Mouse (Mus musculus) myocyte (in vitro differentiated cells): ENCODE data around the gene Spint1.

ENCODE experiments used
- CEBPB ChIP-seq: IDR thresholded peaks from 2 replicates; pipeline ENCODE4 v1.6.1; 2011; ENCODE audit warnings: mild to moderate bottlenecking, moderate library complexity; ENCODE audit not compliant: poor library complexity, insufficient read depth, severe bottlenecking
- E2F4 ChIP-seq: IDR thresholded peaks from one replicate; pipeline ENCODE4 v1.6.1; 2011; ENCODE audit warnings: mild to moderate bottlenecking, control low read depth, moderate library complexity; ENCODE audit not compliant: insufficient read depth
- MAX ChIP-seq: IDR thresholded peaks from one replicate; pipeline ENCODE4 v1.6.1; 2011; ENCODE audit warnings: low read depth, mild to moderate bottlenecking, control low read depth
- MYOD1 ChIP-seq, 3 experiments: IDR thresholded peaks; one replicate each; pipeline ENCODE4 v1.6.1; 2011; ENCODE audit warnings: control low read depth in 2 of 3, low read depth in 2 of 3, mild to moderate bottlenecking in 2 of 3, moderate library complexity in 1 of 3; ENCODE audit not compliant: insufficient read length in 2 of 3, control insufficient read depth in 1 of 3
- POLR2A ChIP-seq: IDR thresholded peaks from one replicate; pipeline ENCODE4 v1.6.1; 2011; ENCODE audit warnings: low read depth, mild to moderate bottlenecking, control low read depth, moderate library complexity; ENCODE audit not compliant: insufficient read length
- POLR2AphosphoS2 ChIP-seq: IDR thresholded peaks from one replicate; pipeline ENCODE4 v1.6.1; 2011; ENCODE audit warnings: low read depth, control low read depth; ENCODE audit not compliant: insufficient read length
- REST ChIP-seq: IDR thresholded peaks from one replicate; pipeline ENCODE4 v1.6.1; 2011; ENCODE audit warnings: mild to moderate bottlenecking, control low read depth, moderate library complexity; ENCODE audit not compliant: insufficient read depth, insufficient read length
- SRF ChIP-seq: IDR thresholded peaks from one replicate; pipeline ENCODE4 v1.6.1; 2011; ENCODE audit warnings: low read depth; ENCODE audit not compliant: control insufficient read depth, insufficient read length
- TCF12 ChIP-seq: IDR thresholded peaks from one replicate; pipeline ENCODE4 v1.6.1; 2011; ENCODE audit warnings: mild to moderate bottlenecking, control low read depth; ENCODE audit not compliant: poor library complexity, insufficient read depth, severe bottlenecking
- TCF3 ChIP-seq: IDR thresholded peaks from one replicate; pipeline ENCODE4 v1.6.1; 2011; ENCODE audit warnings: low read depth, control low read depth; ENCODE audit not compliant: insufficient read length
- USF1 ChIP-seq: IDR thresholded peaks from one replicate; pipeline ENCODE4 v1.6.1; 2011; ENCODE audit warnings: low read depth, mild to moderate bottlenecking, control low read depth, moderate library complexity

DNA sequence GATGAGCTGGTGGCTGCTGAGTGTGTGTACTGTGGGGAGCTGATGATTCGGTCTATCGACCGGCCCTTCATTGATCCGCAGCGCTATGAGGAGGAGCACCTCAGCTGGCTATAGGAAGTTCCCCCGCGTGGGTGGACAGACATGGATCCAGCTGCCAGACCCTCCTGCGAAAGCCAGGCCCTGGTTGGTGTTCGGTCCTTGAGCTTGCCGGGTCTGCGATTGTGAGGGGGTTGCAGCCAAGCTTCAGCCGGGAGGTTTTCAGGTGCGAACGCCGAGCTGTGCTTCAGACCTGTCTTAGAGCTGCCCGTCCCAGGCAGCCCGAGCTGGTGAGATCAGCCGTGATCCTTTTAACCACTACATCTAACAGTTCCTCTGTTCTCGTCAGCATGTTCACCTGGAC is 60.3 kb downstream of the Spint1 start:
- TF ChIP-seq MYOD1 (IDR thresholded peaks at IDR 0.05; ENCODE audit: control insufficient read depth in 1 of 3, insufficient read length in 2 of 3, low read depth in 2 of 3): no peak
- no peak for TF ChIP-seq POLR2AphosphoS2
- TF ChIP-seq USF1: no peak
- TF ChIP-seq POLR2A: no peak
- no peak for TF ChIP-seq MAX
- TF ChIP-seq SRF: no peak
- no peak for TF ChIP-seq TCF12
- no peak for TF ChIP-seq E2F4
- no peak for TF ChIP-seq REST
- no peak for TF ChIP-seq TCF3
- TF ChIP-seq CEBPB: no peak
